Mouse (Mus musculus) granulocyte monocyte progenitor cell, adult 5-6 weeks (primary cell): Measurements from ENCODE around the gene Apbb2. TPM values are rescaled to one million over a fixed set of nuclear protein-coding genes. Genes with fewer than 3 reads are reported as not detected.

Source experiments
- ATAC-seq: replicated peaks from 2 replicates; pipeline ENCODE4 v1.8.0; 2016; ENCODE audit warnings: mild to moderate bottlenecking, moderate TSS enrichment, inconsistent platforms; ENCODE audit not compliant: poor library complexity, severe bottlenecking
- total RNA-seq, 2 experiments: library from RNA; stranded (forward) in 1 of 2; stranded (reverse) in 1 of 2; fragments of 200-712, 200-1000 nt in 1 of 2; fragments of >200 nt in 1 of 2; fragmentation: Nextera tagmentation in 1 of 2; gene quantifications; 2 replicates each; pipeline ENCODE4 v1.2.3; 2014 to 2017

Apbb2 gene
- total RNA-seq, 2 experiments from 2014 or later: 0.31 to 0.52 TPM

DNA sequence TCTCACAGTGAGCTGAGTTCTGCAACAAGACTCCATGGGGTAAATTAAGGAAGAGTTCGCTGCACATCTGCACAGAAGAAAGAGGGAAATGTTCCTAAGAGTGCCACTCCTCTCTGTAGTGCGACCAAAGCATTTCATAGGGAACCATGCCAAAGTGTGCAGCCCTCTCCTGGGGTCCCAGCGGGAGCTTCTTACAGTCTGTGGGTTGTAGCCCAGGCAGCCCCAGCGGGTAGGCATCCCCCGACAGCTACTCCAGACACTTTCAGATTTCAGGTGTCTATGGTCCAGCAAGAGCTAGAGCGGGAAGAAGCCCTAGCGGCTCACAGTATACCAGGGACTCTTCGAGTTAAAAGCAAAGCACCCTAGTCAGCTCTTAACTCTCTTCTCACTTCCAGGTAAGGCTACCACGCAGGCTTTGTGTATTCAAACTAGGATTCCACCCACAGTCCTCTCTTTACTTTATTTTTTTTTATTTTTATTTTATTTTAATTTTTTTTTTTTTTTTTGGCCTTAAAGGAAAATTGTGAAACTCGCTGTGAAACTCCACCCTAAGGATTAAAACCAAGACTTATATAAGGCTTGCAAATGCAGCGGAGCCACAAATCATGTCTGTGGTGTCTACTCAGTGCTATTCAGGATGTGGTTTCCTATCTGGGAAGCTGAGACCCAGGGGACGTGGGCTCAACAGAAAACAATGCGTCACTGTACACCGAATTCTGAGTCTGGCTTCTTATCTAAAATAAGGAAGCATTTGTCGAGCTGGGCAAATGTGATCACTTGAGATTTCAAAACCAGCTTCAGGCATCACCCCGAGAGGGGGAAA is 94.7 kb downstream of the Apbb2 start:
- ATAC-seq: peak; percentile 96

DNA sequence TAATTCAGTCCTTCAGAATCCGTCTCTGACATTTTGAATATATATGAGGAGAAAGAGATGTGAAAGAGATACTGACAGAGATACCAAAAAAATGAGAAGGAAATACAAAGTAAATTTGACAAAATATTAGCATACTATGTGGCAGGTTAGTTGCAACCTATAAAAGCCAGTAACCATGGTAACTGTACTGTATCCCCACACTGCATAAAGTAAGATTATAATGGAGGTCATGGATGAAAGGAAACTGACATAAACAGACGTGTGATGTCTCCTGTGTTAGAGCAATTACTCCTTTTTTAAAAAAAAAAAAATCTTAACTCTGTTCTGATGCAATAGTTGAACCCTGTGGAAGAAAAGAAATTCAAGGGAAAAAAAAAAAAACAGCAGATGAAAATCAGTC is 97.3 kb downstream of the Apbb2 start:
- ATAC-seq: no peak

DNA sequence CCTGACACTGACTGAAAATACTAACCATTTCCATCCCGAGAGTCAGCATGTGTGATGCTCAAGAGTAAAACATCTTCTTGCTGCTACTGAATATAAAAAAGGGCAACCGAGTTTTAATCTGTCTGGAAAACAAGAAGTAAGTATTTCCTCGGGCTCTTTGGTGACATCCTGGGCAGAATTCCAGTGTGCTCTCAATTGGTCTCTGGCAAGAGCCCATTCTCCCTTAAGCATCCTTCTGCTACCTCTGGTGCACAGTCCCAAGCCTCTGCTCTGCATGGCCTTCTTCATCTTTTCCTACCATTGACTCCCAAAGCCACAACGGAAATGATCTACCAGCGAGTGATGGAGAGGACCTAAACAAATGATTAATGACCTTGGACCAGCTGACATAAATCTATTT is 99.1 kb downstream of the Apbb2 start:
- no peak for ATAC-seq

DNA sequence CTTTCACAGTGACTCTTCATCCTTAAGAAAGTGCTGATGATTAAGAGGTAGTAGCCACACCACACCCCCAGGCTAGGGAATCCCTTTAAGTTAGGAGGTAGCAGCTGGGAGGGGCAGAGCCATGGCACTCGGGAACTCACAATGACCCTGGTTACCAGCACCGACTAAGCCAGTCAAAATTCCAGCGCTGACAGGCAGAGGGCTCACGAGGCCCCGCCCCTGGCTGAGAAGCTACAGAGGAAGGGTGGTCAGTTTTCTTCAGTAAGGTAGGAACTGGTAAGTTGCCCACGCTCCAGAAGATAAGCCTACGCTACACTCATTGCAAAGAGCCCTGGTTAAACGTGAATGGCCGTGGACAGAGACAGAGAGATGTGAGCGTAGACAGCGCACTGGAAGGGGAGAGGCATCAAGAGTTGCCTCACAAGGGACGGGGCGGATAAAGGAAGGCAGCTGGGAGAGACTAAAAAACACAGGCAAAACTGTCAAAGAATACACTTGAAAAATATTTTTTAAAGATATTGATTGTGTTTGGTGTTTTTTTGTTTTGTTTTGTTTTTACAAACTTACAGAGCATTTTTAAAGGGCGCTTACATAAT is 100.1 kb downstream of the Apbb2 start:
- no peak for ATAC-seq

DNA sequence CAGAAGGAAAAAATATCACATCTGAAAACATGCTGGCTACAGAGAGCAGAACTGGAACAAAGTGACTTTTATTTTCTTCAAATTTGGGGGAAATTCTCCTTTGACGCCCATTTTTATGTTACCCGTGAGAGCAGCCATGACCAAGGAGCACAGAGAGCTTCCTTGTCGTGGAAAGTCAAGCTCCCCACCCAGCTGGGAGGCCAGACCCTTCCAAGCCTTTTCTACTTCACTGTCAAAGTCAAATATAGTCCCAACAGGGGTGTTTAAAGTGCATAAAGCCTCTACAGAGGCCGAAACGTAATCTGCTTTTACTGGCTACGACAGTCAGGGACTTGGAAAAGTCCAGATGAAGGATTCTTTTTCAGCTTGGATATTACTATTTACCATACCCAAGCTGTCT is 101.1 kb downstream of the Apbb2 start:
- no peak for ATAC-seq

DNA sequence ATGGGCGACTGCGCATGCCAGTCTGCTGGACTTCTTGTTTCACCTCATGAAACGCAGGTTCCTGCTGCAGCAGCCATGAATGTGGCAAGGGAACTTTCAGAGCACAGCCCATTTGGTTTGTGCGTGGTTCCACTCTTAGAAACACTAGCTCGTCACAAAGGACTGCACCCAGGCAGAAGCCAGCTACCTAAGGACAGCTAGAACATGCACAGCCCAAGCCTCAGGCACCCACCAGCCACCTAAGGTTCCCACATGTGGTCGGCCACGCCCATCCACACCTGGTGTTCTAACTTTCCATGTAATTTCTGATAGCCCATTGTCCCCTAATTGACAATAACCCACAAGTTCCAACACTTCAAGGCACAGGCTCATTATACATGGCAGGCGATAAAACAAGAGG is 102.3 kb downstream of the Apbb2 start:
- no peak for ATAC-seq

DNA sequence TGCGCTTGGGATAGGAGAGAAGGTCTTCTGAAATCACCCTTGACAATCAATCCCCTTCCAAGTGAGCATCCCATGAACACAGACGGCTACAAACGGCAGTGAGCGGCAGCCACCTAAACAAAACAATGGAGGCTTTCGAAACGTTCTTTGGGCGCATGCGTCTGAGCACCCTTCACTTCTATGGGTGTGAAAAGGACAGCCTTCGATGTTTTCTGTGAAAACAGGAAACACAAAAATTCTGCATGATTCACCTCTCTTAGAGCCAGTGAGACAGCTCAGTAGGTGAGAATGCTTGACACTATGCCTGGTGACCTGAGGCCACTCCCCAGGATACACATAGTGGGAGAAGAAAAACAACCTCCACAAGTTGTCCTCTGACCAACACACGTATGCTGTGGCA is 103.3 kb downstream of the Apbb2 start:
- no peak for ATAC-seq

DNA sequence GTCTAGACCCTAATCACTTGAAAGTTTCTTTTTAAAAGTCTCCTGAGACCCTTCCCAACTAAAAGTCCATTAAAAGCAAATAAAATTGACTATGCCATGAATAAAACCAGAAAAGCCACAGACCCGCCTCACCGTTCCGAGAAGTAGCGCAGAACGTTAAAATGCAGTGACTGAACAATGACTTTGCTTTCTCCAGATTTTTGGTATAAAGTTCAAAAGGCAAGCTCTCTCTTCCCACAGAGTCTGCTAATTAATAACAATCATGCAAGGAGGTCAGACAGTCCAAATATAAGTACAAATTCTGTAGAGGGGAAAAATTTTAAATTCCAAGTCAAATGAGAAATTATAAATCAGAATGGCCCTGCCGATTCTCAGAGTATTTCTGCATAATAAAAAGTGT is 103.9 kb downstream of the Apbb2 start:
- no peak for ATAC-seq

DNA sequence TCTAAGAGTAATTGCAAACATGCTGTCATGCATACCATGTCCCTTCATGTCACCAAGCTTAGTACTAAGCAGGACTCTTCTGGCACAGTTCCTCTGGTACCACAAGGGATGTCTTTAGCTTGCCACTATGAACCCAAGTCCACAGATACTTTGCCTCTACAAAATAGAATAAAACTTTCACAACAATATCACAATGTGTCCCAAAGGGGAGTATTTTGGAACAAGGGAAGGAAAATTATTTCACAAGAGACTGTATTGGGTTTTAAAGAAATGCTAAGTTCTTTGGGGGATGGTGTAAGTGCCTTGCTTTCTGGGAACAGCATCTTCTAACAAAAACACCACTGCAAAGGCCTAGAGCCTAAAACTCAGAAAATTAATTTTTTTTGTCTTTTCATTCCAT is 105.2 kb downstream of the Apbb2 start:
- ATAC-seq: no peak

DNA sequence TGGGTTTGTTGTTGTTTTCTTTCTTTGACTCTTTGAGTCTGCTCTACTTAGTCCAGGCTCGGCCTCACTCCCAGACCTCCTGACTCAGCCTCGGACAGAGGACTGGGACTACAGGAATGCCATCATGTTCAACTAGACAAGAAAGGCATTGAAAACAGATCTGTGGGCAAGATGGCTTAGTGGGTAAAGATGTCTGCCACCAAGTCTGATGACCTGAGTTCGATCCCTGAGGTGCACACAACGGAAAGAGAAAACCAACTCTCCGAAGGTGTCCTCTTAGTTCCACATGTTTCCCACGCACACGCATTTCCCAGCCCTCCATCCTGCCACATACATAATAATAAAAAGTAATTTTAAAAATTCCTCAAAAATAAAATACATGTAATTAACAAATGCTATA is 106.1 kb downstream of the Apbb2 start:
- ATAC-seq: no peak

DNA sequence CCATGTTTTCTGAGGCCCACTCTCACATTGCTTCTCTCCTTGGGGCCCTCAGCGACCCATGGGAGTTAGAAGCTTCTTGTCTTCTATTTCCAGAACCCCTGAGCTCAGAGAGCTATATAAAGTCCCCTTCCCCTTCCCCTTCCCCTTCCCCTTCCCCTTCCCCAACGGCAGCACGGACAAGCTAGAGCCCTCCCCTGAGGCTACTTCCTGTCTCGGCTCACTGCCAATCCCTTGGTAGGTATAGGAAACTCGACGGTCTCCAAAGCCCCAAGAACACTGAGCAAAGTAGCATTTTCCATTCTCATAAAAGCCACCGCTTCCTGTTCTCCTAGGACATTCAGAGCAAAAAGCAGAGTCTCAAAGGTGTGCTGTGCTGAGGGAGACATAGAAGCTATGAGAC is 107.9 kb downstream of the Apbb2 start:
- ATAC-seq: no peak

DNA sequence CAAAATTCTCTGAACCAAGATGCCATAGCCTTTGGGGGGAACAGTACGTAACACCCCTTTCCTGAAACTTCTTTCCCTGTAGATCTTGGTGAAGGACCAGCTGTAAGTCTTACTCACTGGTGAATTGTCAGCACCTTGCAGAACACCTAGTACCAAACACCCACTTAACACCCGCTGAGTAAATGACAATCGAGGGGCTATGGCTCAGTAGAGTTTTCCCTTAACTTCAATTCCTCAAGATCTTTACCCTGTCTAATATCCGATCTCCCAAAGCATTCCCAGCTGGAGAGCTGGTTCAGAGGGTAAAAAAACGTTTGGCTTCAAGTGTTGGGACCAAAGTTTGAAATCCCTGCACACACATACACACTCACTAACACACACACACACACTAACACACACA is 109.4 kb downstream of the Apbb2 start:
- ATAC-seq: no peak

DNA sequence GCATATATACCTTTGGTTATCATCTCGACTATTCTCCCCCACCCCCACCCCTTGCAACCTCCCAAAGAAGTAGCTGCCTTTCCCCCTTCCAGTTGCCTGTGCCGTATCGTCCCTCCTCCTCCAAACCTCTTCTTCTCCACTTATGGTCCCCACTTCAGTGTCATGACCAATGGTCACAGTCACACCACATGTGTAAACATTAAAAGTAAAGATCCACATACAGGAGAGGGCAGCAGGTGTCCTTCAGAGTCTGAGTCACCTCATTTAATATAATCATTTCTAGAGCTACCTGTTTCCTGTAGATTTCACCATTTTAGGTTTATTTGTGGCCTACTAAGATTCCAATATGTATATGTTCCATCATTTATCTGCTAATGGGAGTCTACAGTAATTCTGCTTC is 113.0 kb downstream of the Apbb2 start:
- ATAC-seq: no peak

DNA sequence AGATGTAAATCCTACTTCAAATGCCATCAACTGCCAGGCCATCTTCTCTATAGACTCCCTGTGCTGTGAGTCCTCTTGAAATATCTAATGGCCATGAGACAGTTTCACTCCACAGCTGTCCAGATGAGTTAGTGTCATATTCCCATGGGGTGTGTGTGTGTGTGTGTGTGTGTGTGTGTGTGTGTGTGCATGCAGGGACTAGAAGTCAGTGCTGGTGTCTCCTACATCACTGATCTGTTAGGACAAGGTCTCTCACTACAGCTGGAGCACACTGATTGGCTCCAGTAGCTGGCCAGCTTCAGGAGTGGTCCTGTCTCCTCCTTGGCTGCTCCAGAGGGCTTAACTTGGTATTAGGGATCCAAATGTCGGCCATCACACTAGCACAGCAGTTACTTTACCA is 113.5 kb downstream of the Apbb2 start:
- ATAC-seq: no peak

DNA sequence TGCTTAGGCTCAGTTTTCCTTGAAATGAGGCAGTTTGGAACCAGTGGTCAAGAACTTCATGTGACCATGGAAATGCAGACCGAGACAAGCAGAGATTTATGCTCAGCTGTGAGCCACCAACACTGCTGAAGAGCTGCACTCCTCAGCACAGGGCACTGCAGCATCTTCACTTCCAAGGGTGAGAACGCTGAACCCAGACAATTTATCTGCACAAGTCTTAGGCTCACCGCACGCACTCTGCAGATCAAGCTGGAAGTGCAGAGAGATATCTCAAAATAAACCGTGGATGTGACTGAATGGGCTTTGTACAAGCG is 114.2 kb downstream of the Apbb2 start:
- no peak for ATAC-seq

DNA sequence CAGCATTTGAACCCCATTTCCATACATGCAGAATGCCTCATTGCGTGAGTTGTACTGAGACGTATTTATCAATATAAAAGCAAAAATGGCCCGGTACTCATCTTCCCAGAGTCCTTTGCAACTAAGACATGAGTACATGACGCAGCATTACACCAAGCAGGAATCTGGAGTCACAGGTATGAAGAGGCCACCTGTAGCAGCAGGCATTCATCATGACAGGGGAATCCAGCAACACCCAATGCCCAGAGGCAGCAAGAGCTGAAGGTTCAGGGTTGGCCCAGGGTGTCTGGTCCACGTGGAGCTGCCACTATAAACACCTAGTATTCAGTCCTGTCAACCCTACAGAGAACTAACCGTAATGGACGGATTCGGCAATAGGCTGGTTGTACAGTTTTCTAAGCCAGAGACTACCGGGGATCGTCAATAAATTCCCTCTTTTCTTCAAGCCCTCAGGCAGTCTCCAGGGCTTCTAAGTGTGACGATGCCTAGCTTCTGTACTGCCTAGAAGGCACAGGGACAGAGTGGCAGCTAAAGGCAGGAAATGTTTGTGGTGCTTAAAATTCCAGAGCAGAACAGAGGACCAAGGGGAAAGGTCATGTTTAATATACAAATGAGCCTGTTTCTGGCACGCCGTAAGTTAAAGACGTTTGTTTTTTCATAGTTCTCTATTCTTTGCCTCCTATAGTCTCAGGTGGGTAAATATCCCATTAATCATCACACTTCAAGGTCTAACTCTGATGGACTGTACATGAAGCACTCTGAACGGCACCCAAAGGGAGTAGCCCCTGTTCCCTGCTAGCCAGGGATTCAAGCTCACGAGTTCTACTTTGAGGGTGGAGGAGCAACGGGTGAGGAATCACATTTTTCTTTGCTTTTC is 114.8 kb downstream of the Apbb2 start:
- ATAC-seq: no peak

DNA sequence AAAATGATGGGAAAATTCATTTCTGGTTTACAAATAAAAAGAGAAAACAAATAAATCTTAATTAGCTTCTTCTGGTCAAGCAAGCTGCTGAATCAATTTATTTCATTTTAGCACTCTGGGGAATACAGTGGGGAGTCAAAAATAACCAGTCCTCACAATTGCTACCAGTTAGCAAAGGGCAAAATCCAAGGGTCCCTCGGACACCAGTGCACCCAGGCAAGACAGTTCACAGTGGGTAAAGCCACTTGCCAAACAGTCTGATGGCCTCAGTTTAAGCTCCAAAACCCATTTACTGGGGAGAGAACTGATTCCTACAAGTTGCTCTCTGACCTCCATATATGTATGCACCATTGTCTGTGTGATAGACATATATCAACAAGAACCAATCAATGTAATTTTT is 115.6 kb downstream of the Apbb2 start:
- ATAC-seq: no peak

DNA sequence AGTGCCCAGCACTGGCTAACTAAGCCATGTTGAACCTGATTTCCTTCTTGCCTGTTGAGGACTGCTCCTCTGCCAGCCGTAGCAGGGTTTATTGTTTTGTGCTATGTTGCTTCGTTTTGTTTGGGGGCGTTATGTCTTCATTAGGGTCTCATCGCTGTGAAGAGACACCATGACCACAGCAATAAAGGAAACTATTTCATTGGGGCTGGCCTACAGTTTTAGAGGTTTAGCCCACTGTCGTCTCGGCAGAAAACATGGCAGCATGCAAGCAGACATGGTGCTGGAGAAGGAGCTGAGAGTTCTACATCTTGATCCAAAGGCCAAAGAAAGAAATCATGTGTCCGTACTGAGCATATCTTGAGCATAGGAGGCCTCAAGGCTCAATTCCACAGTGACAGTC is 119.0 kb downstream of the Apbb2 start:
- ATAC-seq: no peak

DNA sequence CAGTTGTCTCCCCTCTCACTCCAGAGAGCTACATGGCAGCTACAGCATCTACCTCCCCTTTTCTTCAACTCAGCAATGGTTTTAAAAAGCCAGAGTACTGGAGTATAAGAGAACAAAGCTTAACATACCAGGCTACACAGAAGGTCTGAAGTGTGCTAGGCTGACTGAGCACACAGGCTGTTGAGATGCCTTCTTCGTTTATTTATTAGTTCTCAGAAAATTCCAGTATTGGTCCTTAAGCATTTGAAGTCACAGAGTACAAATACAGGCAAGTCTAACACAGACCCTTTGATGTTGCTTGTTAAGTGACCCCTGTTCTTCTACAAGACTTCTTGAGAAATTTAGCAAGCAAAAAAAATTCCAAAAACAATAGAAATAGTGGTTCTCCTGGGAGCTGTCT is 120.4 kb downstream of the Apbb2 start:
- no peak for ATAC-seq

DNA sequence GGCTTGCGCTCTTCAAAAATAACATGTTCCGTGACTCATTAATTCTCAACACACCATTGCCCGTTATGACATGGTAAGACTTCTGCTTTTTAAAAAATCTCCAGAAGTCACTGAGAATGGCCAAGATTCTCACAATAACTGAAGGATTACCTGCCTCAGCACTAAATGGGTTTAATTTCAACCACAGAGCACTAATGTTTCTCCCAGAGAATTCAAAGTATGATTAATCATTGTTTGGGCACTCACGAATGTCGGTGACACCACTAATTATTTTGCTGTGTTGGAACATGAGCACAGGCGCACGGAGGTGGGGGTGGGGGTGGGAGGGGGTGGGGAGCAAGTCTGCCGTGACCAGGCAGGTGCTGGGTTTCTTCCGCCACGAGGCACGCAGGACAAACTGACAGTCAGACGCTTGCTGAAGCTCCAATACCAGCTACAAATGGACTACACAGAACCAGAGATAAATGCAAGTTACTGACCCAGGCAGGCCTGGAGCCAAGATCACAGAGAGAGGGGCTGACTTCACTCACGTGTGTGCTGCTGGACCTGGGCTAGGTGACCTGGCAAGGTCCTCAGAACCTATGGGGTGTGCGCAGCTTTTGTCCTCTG is 121.0 kb downstream of the Apbb2 start:
- no peak for ATAC-seq

DNA sequence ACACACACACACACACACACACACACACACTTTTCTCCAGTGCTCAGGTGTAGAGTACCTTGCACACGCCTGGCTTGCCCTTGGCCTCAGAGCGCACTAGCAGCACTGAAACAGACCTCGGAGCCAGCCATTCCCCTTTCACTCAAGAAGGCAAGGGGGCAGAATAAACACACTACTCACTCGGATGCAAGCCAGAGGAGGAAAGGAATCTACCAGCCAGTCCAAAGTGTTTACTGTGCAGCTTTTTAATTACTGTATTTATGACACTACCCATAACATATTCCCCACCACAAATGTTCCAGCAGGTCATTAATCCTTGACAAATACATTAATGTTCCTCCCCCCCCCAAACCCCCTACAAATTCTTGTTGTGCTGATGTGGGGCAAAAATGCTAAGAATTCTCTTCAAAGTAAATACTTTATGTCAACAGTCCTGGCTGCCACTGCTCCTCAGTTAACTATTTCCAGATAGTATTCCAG is 121.7 kb downstream of the Apbb2 start:
- ATAC-seq: no peak
